In genomic region chr5:66540246-66540645, GRCm38 (mm10) we compare ENCODE assay signal across 28 mouse cellular contexts.
"Had no signal": no experiment of that assay in that cellular context is flagged by ENCODE, and none has a peak within 500 bp of the region (broad histone marks: within the 10 kb centered on the region; RNA-seq: fewer than 3 reads in every experiment).

No protein-coding gene starts in this region.

- H3K27ac ChIP-seq: embryonic facial prominence, embryonic 10.5 days; embryonic facial prominence, embryonic 12.5 days; embryonic facial prominence, embryonic 13.5 days; embryonic facial prominence, embryonic 15.5 days; forebrain, embryonic 10.5 days; forebrain, embryonic 12.5 days; forebrain, embryonic 13.5 days; gastrocnemius, adult 2 months; heart, adult 2 months had no signal

- H3K9me3 ChIP-seq: embryonic facial prominence, embryonic 10.5 days; embryonic facial prominence, embryonic 12.5 days; embryonic facial prominence, embryonic 13.5 days; embryonic facial prominence, embryonic 15.5 days; forebrain, embryonic 10.5 days; forebrain, embryonic 12.5 days; forebrain, embryonic 13.5 days had no signal

- H3K9ac ChIP-seq: embryonic facial prominence, embryonic 12.5 days; embryonic facial prominence, embryonic 13.5 days; embryonic facial prominence, embryonic 15.5 days; forebrain, embryonic 12.5 days; forebrain, embryonic 13.5 days; forebrain, postnatal 0 days had no signal

- H3K4me2 ChIP-seq: embryonic facial prominence, embryonic 12.5 days; embryonic facial prominence, embryonic 13.5 days; embryonic facial prominence, embryonic 15.5 days; forebrain, embryonic 12.5 days; forebrain, embryonic 13.5 days; heart, embryonic 11.5 days had no signal

- H3K36me3 ChIP-seq: embryonic facial prominence, embryonic 10.5 days; embryonic facial prominence, embryonic 12.5 days; embryonic facial prominence, embryonic 13.5 days; embryonic facial prominence, embryonic 15.5 days; forebrain, embryonic 12.5 days had no signal

- H3K4me3 ChIP-seq: embryonic facial prominence, embryonic 10.5 days; embryonic facial prominence, embryonic 12.5 days; embryonic facial prominence, embryonic 13.5 days; embryonic facial prominence, embryonic 15.5 days; erythroblast, embryonic 14.5 days; forebrain, embryonic 10.5 days; forebrain, embryonic 12.5 days; forebrain, embryonic 13.5 days; gastrocnemius, adult 2 months; heart, adult 2 months had no signal

- DNase-seq: cerebellum, adult 2 months; cerebellum, adult 8-10 months; cerebellum, adult 9-10 months; cerebellum, adult 9-11 months; cerebellum, postnatal 10 days; cerebellum, postnatal 14 days; cerebellum, postnatal 25 days; cerebellum, postnatal 36 days; embryo, embryonic 11 days; forebrain, postnatal 0 days; gastrocnemius, adult 2 months; gastrocnemius, postnatal 10 days; gastrocnemius, postnatal 14 days; gastrocnemius, postnatal 25 days; gastrocnemius, postnatal 36 days; heart, adult 18-20 months; heart, adult 2 months had no signal

- ATAC-seq: forebrain, embryonic 13.5 days; forebrain, embryonic 14.5 days; forebrain, embryonic 16.5 days; forebrain, postnatal 0 days had no signal

- H3K27me3 ChIP-seq: embryonic facial prominence, embryonic 12.5 days; embryonic facial prominence, embryonic 13.5 days; embryonic facial prominence, embryonic 15.5 days; forebrain, embryonic 12.5 days; forebrain, embryonic 13.5 days had no signal
